Mouse (Mus musculus) intestine, postnatal 0 days (tissue): ENCODE measurements around the gene Stat5b. TPM values are rescaled to one million over a fixed set of nuclear protein-coding genes. Genes with fewer than 3 reads are reported as not detected.

Source experiments
- ATAC-seq: fragments of 200-750 bp; cut with Nextera tagmentation; 2 replicates; pipeline ENCODE4 v1.8.0; 2017; ENCODE audit warnings: mild to moderate bottlenecking, moderate TSS enrichment, moderate library complexity
- H3K27ac ChIP-seq: fragments of 300-500 bp; sonication (generic); 2 replicates; pipeline ENCODE4 v1.5.1; 2014; ENCODE audit warnings: mild to moderate bottlenecking, low read depth, low read length, moderate library complexity
- H3K27me3 ChIP-seq: fragments of 300-500 bp; sonication (generic); replicated peaks from 2 replicates; pipeline ENCODE4 v1.6.1; 2014; ENCODE audit warnings: low read length, mixed read lengths; ENCODE audit not compliant: control insufficient read depth, insufficient read depth
- H3K36me3 ChIP-seq: fragments of 300-500 bp; sonication (generic); 2 replicates; pipeline ENCODE4 v1.6.1; 2014; ENCODE audit warnings: mild to moderate bottlenecking, moderate library complexity; ENCODE audit not compliant: control insufficient read depth, insufficient read depth
- H3K4me1 ChIP-seq: fragments of 300-500 bp; sonication (generic); replicated peaks from 2 replicates; pipeline ENCODE4 v1.6.1; 2014; ENCODE audit warnings: antibody characterized with exemption, low read length, mixed read lengths; ENCODE audit not compliant: control insufficient read depth, insufficient read depth
- H3K4me2 ChIP-seq: fragments of 300-500 bp; sonication (generic); replicated peaks from 2 replicates; pipeline ENCODE4 v1.6.1; 2014; ENCODE audit warnings: low read depth, mild to moderate bottlenecking, moderate library complexity
- H3K4me3 ChIP-seq: fragments of 300-500 bp; sonication (generic); 2 replicates; pipeline ENCODE4 v1.5.1; 2014; ENCODE audit warnings: low read depth, low read length
- H3K9ac ChIP-seq: fragments of 300-500 bp; sonication (generic); 2 replicates; pipeline ENCODE4 v1.6.1; 2014; ENCODE audit warnings: mild to moderate bottlenecking, low read depth, low read length
- H3K9me3 ChIP-seq: fragments of 300-500 bp; sonication (generic); 2 replicates; pipeline ENCODE4 v1.6.1; 2016; ENCODE audit warnings: mixed run types; ENCODE audit not compliant: control insufficient read depth
- CTCF ChIP-seq: sonication (generic); IDR thresholded peaks from 2 replicates; pipeline ENCODE4 v1.5.1; 2016; ENCODE audit warnings: low read depth, mild to moderate bottlenecking, control low read depth, antibody characterized with exemption, moderate library complexity
- WGBS: fragments of 180-500 bp; shearing (Covaris S2); extraction: QIAGEN DNeasy Blood & Tissue Kit; methylation state at CpG from one replicate; pipeline ENCODE4 v1.1.7; 2014; 5-methylcytosine and 5-hydroxymethylcytosine counted together
- polyA plus RNA-seq: library from polyadenylated mRNA; unstranded; fragments of >200 nt; fragmentation: Nextera tagmentation; extraction: Ambion mirVana; gene quantifications from 2 replicates; pipeline ENCODE4 v1.2.1, GENCODE M21; 2015

The Stat5b gene
- polyA plus RNA-seq, 1 experiment from 2014 or later: 13.0 TPM

- under 1% methylated on average over 39 of the region's 39 CpGs for WGBS
Observed at GRCm38 (mm10) chr11:100738066-100738604, 112.4 kb downstream of the Stat5b start, which contains the start of gene Rab5c. Gene Rab5c, minus strand, starts transcription at chr11:100738215.

GRCm38 (mm10) chr11:100737105-100737733, 113.3 kb downstream of the Stat5b start:
- no peaks in the 10 kb centered on the region for H3K9me3 ChIP-seq
- H3K9ac ChIP-seq: peak overlapping the region; percentile 99
- no peaks in the 10 kb centered on the region for H3K27me3 ChIP-seq
- WGBS: 0% methylated on average over 13 of the region's 13 CpGs
- no peaks in the 10 kb centered on the region for H3K4me1 ChIP-seq
- ATAC-seq: no peak
- no peak for TF ChIP-seq CTCF
- peak overlapping the region; percentile 77 for H3K4me2 ChIP-seq
- H3K27ac ChIP-seq: peak overlapping the region; percentile 95
- H3K36me3 ChIP-seq: peaks cover 16% of the 10 kb centered on the region; the same call in 1 of the 2 replicates
- H3K4me3 ChIP-seq: peak overlapping the region; percentile 98

More at GRCm38 (mm10) chr11:100738066-100738604, 112.4 kb downstream of the Stat5b start, which contains the start of gene Rab5c:
- Histone ChIP-seq H3K9ac (peak within 1 kb of the TSS; percentile 99), H3K4me2 (peak within 1 kb of the TSS; percentile 77), H3K36me3 (peaks cover 7% of the 10 kb centered on the region; the same call in 1 of the 2 replicates), H3K9me3 (no peaks in the 10 kb centered on the region), H3K4me1 (no peaks in the 10 kb centered on the region), H3K27me3 (no peaks in the 10 kb centered on the region), H3K4me3 (peak within 1 kb of the TSS; percentile 98), H3K27ac (peak within 1 kb of the TSS; percentile 95)
- peak; percentile 99 for ATAC-seq
- TF ChIP-seq CTCF: peak; percentile 20; the same call in 1 of the 2 replicates

GRCm38 (mm10) chr11:100736746-100737080, 113.8 kb downstream of the Stat5b start:
- 37% methylated on average over 4 of the region's 4 CpGs for WGBS
- H3K27me3 ChIP-seq: no peaks in the 10 kb centered on the region
- peak overlapping the region; percentile 95 for H3K27ac ChIP-seq
- peak overlapping the region; percentile 98; the same call in 1 of the 2 replicates for H3K4me3 ChIP-seq
- peaks cover 21% of the 10 kb centered on the region; the same call in 1 of the 2 replicates for H3K36me3 ChIP-seq
- H3K4me1 ChIP-seq: no peaks in the 10 kb centered on the region
- ATAC-seq: no peak
- peak overlapping the region; percentile 99; the same call in 1 of the 2 replicates for H3K9ac ChIP-seq
- H3K9me3 ChIP-seq: no peaks in the 10 kb centered on the region
- peak overlapping the region; percentile 77 for H3K4me2 ChIP-seq
- TF ChIP-seq CTCF: no peak

GRCm38 (mm10) chr11:100735954-100736745, 114.4 kb downstream of the Stat5b start:
- 63% methylated on average over 14 of the region's 14 CpGs for WGBS
- H3K9ac ChIP-seq: no peak overlapping the region; the same call in 1 of the 2 replicates
- H3K4me3 ChIP-seq: peak overlapping the region; percentile 98
- H3K36me3 ChIP-seq: peaks cover 24% of the 10 kb centered on the region; the same call in 1 of the 2 replicates
- peak overlapping the region; percentile 77 for H3K4me2 ChIP-seq
- ATAC-seq: no peak
- no peaks in the 10 kb centered on the region for H3K9me3 ChIP-seq
- H3K27ac ChIP-seq: peak overlapping the region; percentile 95
- H3K27me3 ChIP-seq: no peaks in the 10 kb centered on the region
- no peaks in the 10 kb centered on the region for H3K4me1 ChIP-seq
- TF ChIP-seq CTCF: no peak

GRCm38 (mm10) chr11:100735134-100735865, 115.2 kb downstream of the Stat5b start:
- Histone ChIP-seq H3K9ac (no peak overlapping the region), H3K27ac (peak overlapping the region; percentile 95), H3K9me3 (no peaks in the 10 kb centered on the region), H3K4me1 (no peaks in the 10 kb centered on the region), H3K36me3 (peaks cover 24% of the 10 kb centered on the region; the same call in 1 of the 2 replicates), H3K27me3 (no peaks in the 10 kb centered on the region), H3K4me2 (peak overlapping the region; percentile 77), H3K4me3 (peak overlapping the region; percentile 98)
- ATAC-seq: no peak
- WGBS: 83% methylated on average over 9 of the region's 9 CpGs
- no peak for TF ChIP-seq CTCF

Other genes with a start within 250 kb of the Stat5b start
- 52.2 and 55.7 TPM in 2 replicates for gene Nkiras2, start 231.5 kb downstream of the Stat5b start, polyA plus RNA-seq
- gene Dnajc7, start 230.6 kb downstream of the Stat5b start, polyA plus RNA-seq: 72.9 and 80.2 TPM in 2 replicates
- 0.09 and 0.20 TPM in 2 replicates for gene Zfp385c, start 158.3 kb downstream of the Stat5b start, polyA plus RNA-seq
- 9.8 and 10.0 TPM in 2 replicates for gene Dhx58, start 146.5 kb downstream of the Stat5b start, polyA plus RNA-seq
- gene Kat2a, start 138.3 kb downstream of the Stat5b start, polyA plus RNA-seq: 11.8 and 12.3 TPM in 2 replicates
- 0.44 and 0.65 TPM in 2 replicates for gene Hspb9, start 136.9 kb downstream of the Stat5b start, polyA plus RNA-seq
- gene Rab5c, start 112.5 kb downstream of the Stat5b start, polyA plus RNA-seq: 62.2 and 62.7 TPM in 2 replicates
- gene Kcnh4, start 90.8 kb downstream of the Stat5b start, polyA plus RNA-seq: 0.04 and 0.12 TPM in 2 replicates
- gene Hcrt, start 87.8 kb downstream of the Stat5b start, polyA plus RNA-seq: not detected in 2 replicates
- gene Ghdc, start 79.8 kb downstream of the Stat5b start, polyA plus RNA-seq: 5.2 and 5.5 TPM in 2 replicates
- 4.8 TPM in 2 replicates for gene Stat5a, start 8.6 kb upstream of the Stat5b start, polyA plus RNA-seq
- gene Stat3, start 88.8 kb upstream of the Stat5b start, polyA plus RNA-seq: 61.2 and 68.6 TPM in 2 replicates
- 191 and 207 TPM in 2 replicates for gene Cavin1, start 120.2 kb upstream of the Stat5b start, polyA plus RNA-seq
- gene Atp6v0a1, start 158.7 kb upstream of the Stat5b start, polyA plus RNA-seq: 62.1 and 67.2 TPM in 2 replicates
- 25.6 and 25.8 TPM in 2 replicates for gene Naglu, start 219.3 kb upstream of the Stat5b start, polyA plus RNA-seq
- 0.08 TPM in 1 of 2 replicates, not detected in the other for gene Hsd17b1, start 227.7 kb upstream of the Stat5b start, polyA plus RNA-seq
- gene Coasy, start 231.8 kb upstream of the Stat5b start, polyA plus RNA-seq: 28.0 TPM in 2 replicates
- gene Mlx, start 236.6 kb upstream of the Stat5b start, polyA plus RNA-seq: 93.3 and 96.4 TPM in 2 replicates
- 9.1 and 10.5 TPM in 2 replicates for gene Psmc3ip, start 244.7 kb upstream of the Stat5b start, polyA plus RNA-seq